Mouse (Mus musculus) kidney, embryonic 16.5 days (tissue): Measurements from ENCODE around the gene Lamc1. TPM values are rescaled to one million over a fixed set of nuclear protein-coding genes. Genes with fewer than 3 reads are reported as not detected.

Experiments
- ATAC-seq: fragments of 200-750 bp; cut with Nextera tagmentation; 2 replicates; pipeline ENCODE4 v1.8.0; 2017; ENCODE audit warnings: moderate TSS enrichment; ENCODE audit not compliant: low FRiP score, low TSS enrichment
- H3K27ac ChIP-seq: fragments of 300-500 bp; sonication (generic); 2 replicates; pipeline ENCODE4 v1.5.1; 2014; ENCODE audit warnings: low read length
- H3K27me3 ChIP-seq: fragments of 300-500 bp; sonication (generic); 2 replicates; pipeline ENCODE4 v1.6.1; 2014; ENCODE audit warnings: low read length, control low read depth, mixed read lengths; ENCODE audit not compliant: insufficient read depth
- H3K36me3 ChIP-seq: fragments of 300-500 bp; sonication (generic); 2 replicates; pipeline ENCODE4 v1.6.1; 2014; ENCODE audit warnings: low read length, control low read depth, mixed read lengths; ENCODE audit not compliant: insufficient read depth
- H3K4me1 ChIP-seq: fragments of 300-500 bp; sonication (generic); 2 replicates; pipeline ENCODE4 v1.6.1; 2014; ENCODE audit warnings: low read length, control low read depth, mixed read lengths; ENCODE audit not compliant: insufficient read depth
- H3K4me2 ChIP-seq: fragments of 300-500 bp; sonication (generic); replicated peaks from 2 replicates; pipeline ENCODE4 v1.6.1; 2014; ENCODE audit warnings: low read depth, low read length
- H3K4me3 ChIP-seq: fragments of 300-500 bp; sonication (generic); 2 replicates; pipeline ENCODE4 v1.5.1; 2014; ENCODE audit warnings: mild to moderate bottlenecking, low read length
- H3K9ac ChIP-seq: fragments of 300-500 bp; sonication (generic); replicated peaks from 2 replicates; pipeline ENCODE4 v1.6.1; 2014; ENCODE audit warnings: low read length
- H3K9me3 ChIP-seq: fragments of 300-500 bp; sonication (generic); 2 replicates; pipeline ENCODE4 v1.6.1; 2016; ENCODE audit warnings: low read length, control low read depth
- WGBS: fragments of 180-500 bp; shearing (Covaris S2); extraction: QIAGEN DNeasy Blood & Tissue Kit; methylation state at CpG from one replicate; pipeline ENCODE4 v1.1.7; 2014; 5-methylcytosine and 5-hydroxymethylcytosine counted together
- polyA plus RNA-seq: library from polyadenylated mRNA; unstranded; fragments of >200 nt; fragmentation: Nextera tagmentation; extraction: Ambion mirVana; gene quantifications from 2 replicates; pipeline ENCODE4 v1.2.1, GENCODE M21; 2015

The Lamc1 gene
- 105 and 109 TPM in 2 replicates for polyA plus RNA-seq

- 0% methylated on average over 51 of the region's 85 CpGs for WGBS
- peak within 1 kb of the TSS; percentile 92 for H3K4me2 ChIP-seq
- peaks cover 31% of the 10 kb centered on the region for H3K4me1 ChIP-seq
- no peaks in the 10 kb centered on the region for H3K27me3 ChIP-seq
- no peaks in the 10 kb centered on the region for H3K36me3 ChIP-seq
- H3K9ac ChIP-seq, result peak within 1 kb of the TSS; percentile 99
- ATAC-seq, result peak; percentile 94
- peak within 1 kb of the TSS; percentile 88 for H3K4me3 ChIP-seq
- no peaks in the 10 kb centered on the region for H3K9me3 ChIP-seq
- peak within 1 kb of the TSS; percentile 96 for H3K27ac ChIP-seq
Observed at GRCm38 (mm10) chr1:153332444-153333295, at the start of gene Lamc1. Lamc1 (minus strand) TSS chr1:153332786.

DNA sequence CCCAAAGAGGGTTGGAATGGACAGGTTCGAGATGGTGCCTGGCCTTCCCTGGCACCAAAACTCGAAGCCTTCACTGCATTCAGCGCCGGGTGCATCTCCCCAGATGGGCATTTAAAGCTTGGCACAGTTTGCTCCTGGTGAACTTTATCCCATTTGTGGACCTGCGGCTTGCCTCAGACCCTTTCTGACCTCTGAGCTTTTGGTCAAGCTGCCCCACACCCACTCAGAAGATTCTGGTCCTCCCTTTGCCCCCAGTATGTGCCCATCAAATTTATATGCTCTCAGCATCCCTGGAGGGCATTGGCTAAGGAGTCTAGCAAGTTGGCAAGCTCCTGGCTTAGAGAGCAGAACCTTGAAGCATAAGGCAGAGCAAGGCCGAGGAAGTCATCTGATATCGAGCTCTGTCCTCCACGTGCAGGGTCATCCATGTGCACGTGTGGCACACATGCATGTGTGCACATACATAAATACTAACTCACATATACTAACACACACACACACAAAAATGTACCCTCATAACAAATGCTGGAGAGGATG is 48.2 kb upstream of the Lamc1 start:
- Histone ChIP-seq H3K27ac (no peak overlapping the region), H3K9me3 (no peaks in the 10 kb centered on the region), H3K4me2 (no peak overlapping the region), H3K36me3 (no peaks in the 10 kb centered on the region), H3K4me1 (peaks cover 4% of the 10 kb centered on the region; the same call in 1 of the 2 replicates), H3K27me3 (no peaks in the 10 kb centered on the region), H3K9ac (no peak overlapping the region), H3K4me3 (no peak overlapping the region)
- ATAC-seq, result no peak
- WGBS, result 91% methylated on average over 9 of the region's 9 CpGs

- 76% methylated on average over 5 of the region's 5 CpGs for WGBS
- Histone ChIP-seq H3K4me1 (peaks cover 4% of the 10 kb centered on the region; the same call in 1 of the 2 replicates), H3K4me3 (no peak overlapping the region), H3K4me2 (no peak overlapping the region), H3K27me3 (no peaks in the 10 kb centered on the region), H3K27ac (no peak overlapping the region), H3K9me3 (no peaks in the 10 kb centered on the region), H3K9ac (no peak overlapping the region), H3K36me3 (no peaks in the 10 kb centered on the region)
- ATAC-seq, result no peak
Observed at GRCm38 (mm10) chr1:153379832-153380231, 47.2 kb upstream of the Lamc1 start.

- no peak overlapping the region for H3K4me3 ChIP-seq
- no peaks in the 10 kb centered on the region for H3K9me3 ChIP-seq
- no peak overlapping the region for H3K27ac ChIP-seq
- peaks cover 4% of the 10 kb centered on the region; the same call in 1 of the 2 replicates for H3K4me1 ChIP-seq
- H3K4me2 ChIP-seq, result no peak overlapping the region
- no peaks in the 10 kb centered on the region for H3K36me3 ChIP-seq
- no peak overlapping the region for H3K9ac ChIP-seq
- 73% methylated on average over 6 of the region's 6 CpGs for WGBS
- H3K27me3 ChIP-seq, result no peaks in the 10 kb centered on the region
- no peak for ATAC-seq
Observed at GRCm38 (mm10) chr1:153378587-153378986, 46.0 kb upstream of the Lamc1 start.

DNA sequence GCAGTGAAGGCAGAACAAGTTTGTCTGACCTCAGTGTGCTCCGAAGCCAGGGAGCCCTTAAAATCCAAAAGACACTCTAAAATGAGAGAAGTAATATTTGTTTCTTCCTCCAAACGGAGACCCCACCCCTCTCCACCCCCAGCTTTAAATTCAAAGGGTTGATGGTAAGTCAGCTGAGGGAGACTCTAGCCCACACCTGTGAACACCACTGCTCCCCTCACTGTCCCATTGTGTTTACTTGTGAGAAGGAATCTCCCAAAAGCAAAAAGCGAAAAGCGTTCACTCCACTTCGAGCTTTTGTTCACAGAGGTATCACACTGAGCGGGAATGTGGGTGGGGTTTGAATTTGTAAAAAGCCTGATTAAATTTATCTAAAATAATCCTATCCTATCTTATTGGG is 43.9 kb upstream of the Lamc1 start:
- Histone ChIP-seq H3K4me3 (no peak overlapping the region), H3K4me1 (peaks cover 4% of the 10 kb centered on the region; the same call in 1 of the 2 replicates), H3K9me3 (no peaks in the 10 kb centered on the region), H3K9ac (no peak overlapping the region), H3K27me3 (no peaks in the 10 kb centered on the region), H3K36me3 (no peaks in the 10 kb centered on the region), H3K4me2 (no peak overlapping the region), H3K27ac (no peak overlapping the region)
- no peak for ATAC-seq
- WGBS, result 38% methylated on average over 6 of the region's 6 CpGs

DNA sequence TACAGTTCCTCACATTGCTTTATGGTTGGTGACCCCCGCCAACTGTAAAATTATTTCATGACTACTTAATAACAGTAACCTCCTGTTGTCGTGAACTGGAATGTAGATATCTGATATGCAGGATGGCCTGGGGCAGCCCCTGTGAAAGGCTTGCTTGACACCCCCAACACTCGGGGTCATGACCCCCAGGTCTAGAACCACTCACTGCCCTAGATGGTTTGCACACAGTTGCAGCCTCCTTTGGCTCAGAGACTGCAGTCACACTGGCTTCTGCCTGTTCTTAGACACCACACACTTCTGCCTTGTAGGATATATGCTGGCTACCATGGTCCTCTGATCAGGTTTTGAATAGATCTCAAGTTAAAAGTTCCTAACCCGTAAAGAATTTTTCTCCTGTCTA is 41.5 kb upstream of the Lamc1 start:
- H3K4me2 ChIP-seq, result no peak overlapping the region
- H3K4me3 ChIP-seq, result no peak overlapping the region
- H3K27ac ChIP-seq, result no peak overlapping the region
- WGBS, result 61% methylated on average over 4 of the region's 4 CpGs
- no peak for ATAC-seq
- H3K27me3 ChIP-seq, result no peaks in the 10 kb centered on the region
- no peaks in the 10 kb centered on the region for H3K36me3 ChIP-seq
- H3K9ac ChIP-seq, result no peak overlapping the region
- peaks cover 4% of the 10 kb centered on the region; the same call in 1 of the 2 replicates for H3K4me1 ChIP-seq
- H3K9me3 ChIP-seq, result no peaks in the 10 kb centered on the region

GRCm38 (mm10) chr1:153371846-153372245 is 39.3 kb upstream of the Lamc1 start:
- Histone ChIP-seq H3K27ac (no peak overlapping the region), H3K9me3 (no peaks in the 10 kb centered on the region), H3K36me3 (no peaks in the 10 kb centered on the region), H3K4me2 (no peak overlapping the region), H3K27me3 (no peaks in the 10 kb centered on the region), H3K4me1 (peaks cover 4% of the 10 kb centered on the region; the same call in 1 of the 2 replicates), H3K4me3 (no peak overlapping the region), H3K9ac (no peak overlapping the region)
- no peak for ATAC-seq
- 93% methylated on average over 3 of the region's 3 CpGs for WGBS

GRCm38 (mm10) chr1:153369011-153369410 is 36.4 kb upstream of the Lamc1 start:
- no peak for ATAC-seq
- no peak overlapping the region for H3K27ac ChIP-seq
- no peaks in the 10 kb centered on the region for H3K27me3 ChIP-seq
- H3K9me3 ChIP-seq, result peaks cover 2% of the 10 kb centered on the region; the same call in 1 of the 2 replicates
- no peak overlapping the region for H3K4me3 ChIP-seq
- no peak overlapping the region for H3K4me2 ChIP-seq
- H3K4me1 ChIP-seq, result no peaks in the 10 kb centered on the region
- H3K36me3 ChIP-seq, result no peaks in the 10 kb centered on the region
- WGBS, result 60% methylated on average over 6 of the region's 6 CpGs
- no peak overlapping the region for H3K9ac ChIP-seq

DNA sequence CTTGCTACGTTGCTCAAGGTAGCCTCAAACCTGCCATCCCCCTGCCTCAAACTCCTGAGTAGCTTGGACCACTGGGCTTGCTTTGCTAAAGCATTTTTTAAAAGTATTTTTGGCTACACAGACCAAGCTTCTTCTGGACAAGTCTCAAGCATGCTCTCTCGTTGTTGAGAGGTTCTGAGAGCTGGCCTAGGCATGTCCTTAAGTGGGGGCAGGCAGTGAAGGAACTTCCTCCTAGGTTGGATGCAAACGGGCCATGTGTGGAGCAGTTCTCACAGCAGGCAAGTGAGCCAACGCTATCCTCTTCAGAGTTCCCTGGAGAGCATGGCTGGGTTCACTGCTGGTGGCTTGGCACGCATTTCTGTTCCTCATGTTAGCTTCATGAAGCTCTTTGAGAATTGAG is 34.5 kb upstream of the Lamc1 start:
- Histone ChIP-seq H3K27me3 (no peaks in the 10 kb centered on the region), H3K9ac (no peak overlapping the region), H3K4me1 (no peaks in the 10 kb centered on the region), H3K36me3 (no peaks in the 10 kb centered on the region), H3K9me3 (peaks cover 4% of the 10 kb centered on the region; the same call in 1 of the 2 replicates), H3K27ac (no peak overlapping the region), H3K4me2 (no peak overlapping the region), H3K4me3 (no peak overlapping the region)
- WGBS, result 78% methylated on average over 5 of the region's 5 CpGs
- ATAC-seq, result no peak

DNA sequence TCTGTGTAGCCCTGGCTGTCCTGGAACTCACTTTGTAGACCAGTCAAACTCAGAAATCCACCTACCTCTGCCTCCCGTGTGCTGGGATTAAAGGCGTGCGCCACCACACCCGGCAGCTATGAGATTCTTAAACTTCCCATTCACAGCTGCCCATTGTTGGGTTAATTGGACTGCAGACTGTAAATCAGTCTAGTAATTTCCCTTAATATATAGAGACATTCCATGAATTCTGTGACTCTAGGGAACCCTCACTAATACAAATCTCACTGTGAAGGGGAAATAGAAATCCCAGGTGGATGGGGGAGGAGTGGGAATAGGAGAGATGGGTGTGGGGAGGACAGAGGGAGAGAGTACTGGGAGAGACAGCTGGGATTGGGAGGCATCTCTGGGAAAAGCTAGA is 29.3 kb upstream of the Lamc1 start:
- Histone ChIP-seq H3K4me3 (no peak overlapping the region), H3K9ac (no peak overlapping the region), H3K36me3 (no peaks in the 10 kb centered on the region), H3K9me3 (peaks cover 4% of the 10 kb centered on the region; the same call in 1 of the 2 replicates), H3K27me3 (no peaks in the 10 kb centered on the region), H3K4me1 (no peaks in the 10 kb centered on the region), H3K4me2 (no peak overlapping the region), H3K27ac (no peak overlapping the region)
- 87% methylated on average over 4 of the region's 4 CpGs for WGBS
- no peak for ATAC-seq
